Mouse (Mus musculus): Measurements from ENCODE around the gene Szt2.

The Szt2 gene

DNA sequence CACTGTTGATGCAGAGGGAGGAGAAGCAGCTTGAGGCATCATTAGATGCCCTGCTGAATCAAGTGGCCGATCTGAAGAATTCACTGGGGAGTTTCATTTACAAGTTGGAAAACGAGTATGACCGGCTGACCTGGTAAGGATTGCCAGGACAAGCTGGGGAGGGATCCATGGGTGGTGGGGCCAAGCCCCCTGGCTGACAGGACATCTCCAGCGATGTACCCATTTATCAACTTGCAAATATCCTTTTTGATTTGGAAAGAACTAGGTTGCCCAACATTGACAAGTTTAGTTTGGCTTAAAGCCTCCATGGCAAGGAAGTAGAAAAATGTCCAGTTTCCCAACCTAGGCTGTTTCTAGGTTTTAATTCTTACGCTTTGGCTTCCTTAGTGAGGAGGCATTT, 1.8 kb upstream of the Szt2 start:
- no peak for DNase-seq (ENCODE audit: low spot score)

GRCm38 (mm10) chr4:118402701-118403100, 6.4 kb downstream of the Szt2 start:
- DNase-seq (ENCODE audit: low spot score), result no peak

- DNase-seq (ENCODE audit: low spot score), result no peak
Measured at GRCm38 (mm10) chr4:118401918-118402317, 7.2 kb downstream of the Szt2 start.

- no peak for DNase-seq (ENCODE audit: low spot score)
Measured at GRCm38 (mm10) chr4:118401421-118401820, 7.7 kb downstream of the Szt2 start.

DNA sequence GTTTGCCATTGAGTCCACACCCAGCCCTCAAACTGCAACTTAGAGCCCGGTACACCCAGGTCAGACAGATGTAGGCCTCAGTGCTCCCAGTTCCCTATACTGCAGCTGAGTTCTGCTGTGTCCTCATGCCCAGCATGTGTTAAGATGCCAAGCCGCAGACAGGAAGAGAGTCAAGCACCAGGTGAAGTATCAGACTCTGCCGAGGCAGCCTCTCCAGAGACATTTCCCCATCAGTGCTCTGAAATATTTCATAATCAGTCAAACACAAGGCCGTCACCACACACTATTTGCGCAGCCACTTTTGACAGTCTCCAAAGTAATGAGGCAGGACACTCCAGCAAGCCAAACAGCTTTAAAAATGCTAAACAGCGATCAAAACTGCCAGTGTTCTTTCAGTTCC, 10.7 kb downstream of the Szt2 start:
- DNase-seq (ENCODE audit: low spot score), result no peak

DNA sequence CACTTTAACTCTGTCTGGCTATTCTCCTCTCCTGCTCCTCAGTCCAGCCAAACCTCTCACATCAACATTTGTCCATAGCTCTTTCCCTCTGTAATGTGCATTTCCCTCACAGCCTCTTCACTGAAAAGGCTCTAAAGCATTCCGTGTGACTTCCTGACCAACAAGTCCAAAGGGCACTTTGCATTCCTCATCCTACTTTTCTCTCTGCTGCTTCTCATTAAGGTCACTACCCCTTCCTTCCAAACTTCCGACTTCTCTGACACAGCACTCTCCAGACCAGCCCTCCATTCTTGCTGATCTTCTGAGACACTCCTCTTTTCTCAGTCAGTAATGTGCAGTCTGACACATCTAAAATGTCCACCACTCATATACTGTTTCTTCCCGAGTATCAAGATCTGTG, 12.6 kb downstream of the Szt2 start:
- DNase-seq (ENCODE audit: low spot score), result no peak

GRCm38 (mm10) chr4:118395289-118395688, 13.8 kb downstream of the Szt2 start:
- no peak for DNase-seq (ENCODE audit: low spot score)

- DNase-seq (ENCODE audit: low spot score), result no peak
Measured at GRCm38 (mm10) chr4:118394505-118394904, 14.6 kb downstream of the Szt2 start.

DNA sequence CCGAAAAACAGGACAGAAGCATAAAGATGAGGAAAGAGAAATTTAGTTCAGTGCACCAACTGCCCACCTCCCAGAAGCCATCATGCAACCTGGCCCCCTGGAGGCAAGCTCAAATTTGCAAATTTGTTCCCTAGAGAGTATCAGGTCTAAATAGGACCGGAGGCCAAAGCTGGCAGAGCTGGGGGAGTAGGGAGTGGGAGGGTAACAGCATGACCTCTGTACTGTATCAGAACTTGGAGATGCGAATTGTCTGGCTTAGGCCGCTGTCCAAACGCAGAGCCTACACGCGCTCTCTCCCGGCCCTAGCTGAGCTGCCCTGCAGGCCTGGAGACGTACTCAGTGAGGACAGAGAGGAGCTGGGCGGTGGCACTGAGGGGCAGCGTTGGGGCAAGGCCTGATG, 18.9 kb downstream of the Szt2 start:
- no peak for DNase-seq (ENCODE audit: low spot score)

GRCm38 (mm10) chr4:118387316-118387715, 21.8 kb downstream of the Szt2 start:
- no peak for DNase-seq (ENCODE audit: low spot score)

- DNase-seq (ENCODE audit: low spot score), result no peak
Measured at GRCm38 (mm10) chr4:118383271-118383670, 25.8 kb downstream of the Szt2 start.

- no peak for DNase-seq (ENCODE audit: low spot score)
Measured at GRCm38 (mm10) chr4:118375999-118376398, 33.1 kb downstream of the Szt2 start.

GRCm38 (mm10) chr4:118371822-118372221, 37.3 kb downstream of the Szt2 start:
- DNase-seq (ENCODE audit: low spot score), result no peak

DNA sequence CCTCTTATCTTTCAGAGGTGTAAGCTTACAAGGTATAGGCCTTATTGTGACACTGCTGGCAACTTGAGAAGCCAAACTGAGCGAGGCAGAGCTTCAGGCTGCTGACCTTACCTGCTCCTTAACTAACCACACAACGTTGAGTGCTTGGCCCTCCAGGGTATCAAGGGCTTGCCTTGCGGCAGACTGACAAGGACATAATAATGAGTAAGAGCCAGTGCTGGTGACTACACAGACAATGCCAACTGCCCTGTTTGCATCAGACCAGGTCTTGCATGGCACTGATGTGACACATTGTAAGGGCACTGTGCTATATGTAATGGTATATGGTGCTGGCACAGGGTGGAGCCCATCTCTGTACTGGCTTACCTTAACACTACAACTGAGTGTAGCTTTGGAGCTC, 40.5 kb downstream of the Szt2 start:
- no peak for DNase-seq (ENCODE audit: low spot score)

- no peak for DNase-seq (ENCODE audit: low spot score)
Measured at GRCm38 (mm10) chr4:118367551-118367950, 41.5 kb downstream of the Szt2 start.

GRCm38 (mm10) chr4:118365991-118366390, 43.1 kb downstream of the Szt2 start:
- no peak for DNase-seq (ENCODE audit: low spot score)

DNA sequence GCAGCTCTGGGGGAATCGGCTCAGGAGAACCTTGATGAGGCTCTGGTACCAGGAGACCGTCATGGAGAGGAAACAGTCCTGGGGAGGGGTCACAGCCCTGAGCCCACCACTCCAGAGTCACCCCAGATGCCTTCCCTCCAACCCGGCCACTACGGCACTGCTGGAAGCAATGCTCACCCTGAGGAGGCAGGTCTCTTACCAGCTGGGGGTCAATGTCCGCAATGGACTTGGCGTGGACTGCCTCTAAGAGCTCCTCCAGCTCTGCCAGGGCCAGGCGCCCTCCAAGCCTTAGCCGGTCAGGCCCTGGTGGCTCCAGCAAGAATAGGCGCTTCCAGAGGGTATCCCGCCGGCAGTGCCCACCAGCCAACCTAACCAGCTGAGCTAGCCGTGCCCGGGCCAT, 44.4 kb downstream of the Szt2 start:
- DNase-seq (ENCODE audit: low spot score), result no peak

DNA sequence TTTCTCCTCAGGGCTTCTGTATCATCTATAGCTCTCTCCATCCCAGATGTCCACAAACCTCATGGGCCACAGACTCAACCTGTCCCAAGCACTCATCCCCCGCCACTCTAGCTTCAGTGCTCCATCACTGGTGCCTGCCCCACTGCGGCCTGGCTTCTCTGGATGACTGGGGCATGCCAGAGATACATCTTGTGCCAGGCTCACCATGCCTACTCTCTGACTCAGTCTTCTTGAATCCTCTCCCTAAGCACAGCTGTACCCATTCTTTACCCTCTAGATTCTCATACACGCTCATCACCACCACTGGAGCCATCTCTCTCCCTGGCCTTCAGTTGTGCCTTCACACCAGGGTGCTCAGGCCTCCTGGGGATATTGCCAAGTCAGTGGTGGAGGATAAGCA, 45.1 kb downstream of the Szt2 start:
- DNase-seq (ENCODE audit: low spot score), result no peak

DNA sequence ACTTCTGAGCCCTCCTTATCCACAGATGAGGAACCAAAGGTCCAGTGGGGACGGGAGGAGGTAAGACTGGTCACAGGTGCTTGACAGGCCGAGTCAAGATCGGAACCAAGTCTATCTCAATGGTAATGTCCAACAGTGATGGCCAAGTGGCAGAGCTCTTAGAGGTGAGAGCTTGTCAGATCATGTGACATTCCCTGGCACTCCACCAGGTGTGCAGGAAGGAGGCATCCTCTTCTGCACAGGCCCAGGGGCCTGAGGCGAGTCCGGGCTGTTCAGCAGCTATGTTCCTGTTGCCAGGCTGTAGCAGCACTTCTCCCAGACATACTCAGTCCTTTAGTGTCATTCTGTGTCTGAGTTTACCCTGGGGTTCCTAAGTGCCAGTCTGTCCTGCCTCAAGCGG, 46.2 kb downstream of the Szt2 start:
- DNase-seq (ENCODE audit: low spot score), result no peak

GRCm38 (mm10) chr4:118361451-118361850, 47.6 kb downstream of the Szt2 start:
- DNase-seq (ENCODE audit: low spot score), result no peak

- DNase-seq (ENCODE audit: low spot score), result peak; percentile 71
Measured at GRCm38 (mm10) chr4:118359896-118360720, 49.0 kb downstream of the Szt2 start.

DNA sequence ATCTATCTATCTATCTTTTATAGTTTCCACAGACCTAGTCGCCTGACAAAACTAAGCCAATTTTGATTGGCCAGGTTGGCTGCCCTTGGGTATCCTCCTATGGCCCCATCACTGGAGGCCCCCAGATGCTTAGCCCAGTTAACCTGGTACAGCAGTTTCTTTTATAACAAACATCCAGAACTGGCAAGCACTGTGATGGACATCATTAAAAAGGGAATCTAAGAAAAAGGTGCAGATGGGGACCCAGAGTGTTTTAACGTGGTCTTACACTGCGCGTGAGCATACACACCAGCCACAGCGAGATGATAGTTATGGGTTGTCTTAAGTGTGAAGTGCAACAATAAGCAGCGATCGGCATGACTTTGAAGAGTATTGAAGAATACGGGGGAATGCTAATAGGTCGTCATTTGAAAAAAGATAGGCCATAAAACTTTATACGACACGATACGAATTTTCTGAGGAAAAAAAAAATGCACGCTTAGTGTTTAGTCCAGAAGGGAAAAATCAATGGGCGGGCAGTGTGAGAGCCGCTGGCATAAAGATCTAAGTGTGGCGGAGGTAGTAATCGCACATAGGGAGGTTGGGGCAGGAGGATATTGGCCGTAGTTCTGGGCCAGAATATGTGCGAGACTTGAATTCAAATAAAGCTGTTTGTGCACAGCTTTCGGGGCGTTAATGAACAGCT, 49.7 kb downstream of the Szt2 start:
- DNase-seq (ENCODE audit: low spot score), result no peak

- DNase-seq (ENCODE audit: low spot score), result no peak
Measured at GRCm38 (mm10) chr4:118358159-118358895, 50.7 kb downstream of the Szt2 start.
